Mouse (Mus musculus): ENCODE data around the gene Reep6. TPM values are rescaled to one million over a fixed set of nuclear protein-coding genes. Genes with fewer than 3 reads are reported as not detected.

Gene Reep6
- polyA plus RNA-seq, 1 experiment from 2014 or later = 132 TPM

DNA sequence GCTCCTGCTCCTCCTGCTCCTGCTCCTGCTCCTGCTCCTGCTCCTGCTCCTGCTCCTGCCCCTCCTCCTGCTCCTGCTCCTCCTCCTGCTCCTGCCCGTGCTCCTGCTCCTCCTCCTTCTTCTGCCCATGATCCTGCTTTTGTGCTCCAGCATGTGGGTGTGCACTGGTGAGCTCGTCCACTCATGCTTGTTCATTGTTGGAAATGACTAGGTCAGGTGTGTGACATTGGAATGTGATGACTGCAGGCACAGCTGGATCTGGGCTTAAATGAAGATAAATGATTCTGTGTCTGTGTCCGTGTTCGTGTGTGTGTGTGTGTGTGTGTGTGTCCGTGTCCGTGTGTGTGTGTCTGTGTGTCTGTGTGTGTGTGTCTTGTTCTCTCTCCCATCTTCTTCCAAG is 38.6 kb downstream of the Reep6 start:
- Histone ChIP-seq H3K4me3 (replicated peaks) (no peak overlapping the region), H3K9ac (no peak overlapping the region), H3K4me1 (replicated peaks) (peaks cover 7% of the 10 kb centered on the region; the same call in 1 of the 2 replicates), H3K9me3 (no peaks in the 10 kb centered on the region), H3K36me3 (no peaks in the 10 kb centered on the region), H3K27me3 (replicated peaks) (peaks cover 18% of the 10 kb centered on the region; the same call in 1 of the 2 replicates), H3K4me2 (replicated peaks) (no peak overlapping the region), H3K27ac (no peak overlapping the region)
- WGBS = 81% methylated on average over 6 of the region's 6 CpGs
- no peak for ATAC-seq

DNA sequence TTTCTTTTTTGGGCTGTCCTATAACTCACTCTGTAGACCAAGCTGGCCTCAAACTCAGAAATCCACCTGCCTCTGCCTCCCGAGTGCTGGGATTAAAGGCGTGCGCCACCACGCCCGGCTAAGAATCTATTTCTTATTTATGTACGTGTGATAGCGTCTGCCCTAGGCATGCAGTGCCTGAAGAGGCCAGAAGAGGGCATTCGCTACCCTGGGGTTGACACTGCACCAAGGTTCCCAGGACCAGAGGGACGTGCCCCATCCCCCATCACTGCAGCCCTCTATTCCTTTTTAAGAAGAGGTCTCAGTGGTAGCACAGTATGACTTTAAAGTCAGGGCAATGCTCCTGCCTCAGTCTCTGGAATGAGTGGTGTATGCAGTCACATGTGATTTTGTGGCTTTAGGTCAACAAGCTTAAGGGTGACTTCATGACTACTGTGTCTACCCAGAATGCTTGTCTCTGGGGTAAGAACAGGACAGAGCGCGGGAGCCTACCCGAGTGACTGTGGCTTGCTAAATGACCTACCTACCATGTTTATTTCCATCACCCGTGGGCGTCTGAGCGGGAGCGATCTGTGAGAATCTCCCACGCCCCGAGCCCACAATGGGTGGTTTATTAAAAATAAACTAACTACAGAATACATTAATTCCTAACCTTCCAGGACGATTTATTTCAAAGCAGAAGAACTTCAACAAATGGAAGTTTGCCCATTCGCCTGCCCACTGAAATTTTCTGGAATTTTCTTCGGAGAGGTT is 40.4 kb downstream of the Reep6 start:
- ATAC-seq = no peak
- WGBS = 80% methylated on average over 21 of the region's 21 CpGs
- peaks cover 7% of the 10 kb centered on the region; the same call in 1 of the 2 replicates for H3K4me1 ChIP-seq (replicated peaks)

DNA sequence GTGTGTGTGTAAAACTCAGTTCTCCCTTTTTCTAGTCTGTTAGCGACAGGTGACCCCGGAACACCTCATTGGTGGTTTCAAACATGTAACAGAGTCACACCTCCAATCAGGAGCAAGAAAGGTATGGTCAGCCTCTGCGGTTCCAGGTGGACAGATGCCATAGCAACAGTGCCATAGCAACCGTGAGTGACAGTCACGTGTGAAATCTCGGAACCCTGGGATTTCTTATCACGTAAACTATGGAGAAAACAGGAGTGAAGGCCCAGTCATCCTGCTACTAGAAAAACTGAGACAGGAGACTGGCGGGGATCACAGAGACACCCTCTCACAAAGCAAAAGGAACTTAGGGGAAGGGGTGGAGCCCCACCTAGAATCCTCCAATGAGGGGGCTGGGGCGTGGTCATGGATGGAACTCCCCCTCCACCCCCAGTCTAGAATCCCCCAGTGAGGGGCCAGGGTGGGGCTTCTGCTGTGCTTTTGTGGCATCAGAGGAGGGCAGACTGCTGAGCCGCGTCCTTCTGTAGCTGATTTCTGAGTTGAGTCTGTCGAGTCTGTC is 41.7 kb downstream of the Reep6 start:
- H3K27me3 ChIP-seq (replicated peaks) = no peaks in the 10 kb centered on the region
- WGBS = 7% methylated on average over 12 of the region's 12 CpGs
- no peaks in the 10 kb centered on the region for H3K36me3 ChIP-seq
- H3K4me2 ChIP-seq (replicated peaks) = peak overlapping the region; percentile 42
- no peaks in the 10 kb centered on the region for H3K9me3 ChIP-seq
- ATAC-seq = peak; percentile 53
- H3K9ac ChIP-seq = no peak overlapping the region
- H3K4me3 ChIP-seq (replicated peaks) = peak overlapping the region; percentile 10; the same call in 1 of the 2 replicates
- H3K27ac ChIP-seq = no peak overlapping the region
- peaks cover 7% of the 10 kb centered on the region; the same call in 1 of the 2 replicates for H3K4me1 ChIP-seq (replicated peaks)

More for the DNA sequence above, 40.4 kb downstream of the Reep6 start:
- Histone ChIP-seq H3K4me3 (replicated peaks) (no peak overlapping the region), H3K27ac (no peak overlapping the region), H3K9me3 (no peaks in the 10 kb centered on the region), H3K4me2 (replicated peaks) (no peak overlapping the region), H3K27me3 (replicated peaks) (peaks cover 4% of the 10 kb centered on the region; the same call in 1 of the 2 replicates), H3K36me3 (no peaks in the 10 kb centered on the region), H3K9ac (no peak overlapping the region)

DNA sequence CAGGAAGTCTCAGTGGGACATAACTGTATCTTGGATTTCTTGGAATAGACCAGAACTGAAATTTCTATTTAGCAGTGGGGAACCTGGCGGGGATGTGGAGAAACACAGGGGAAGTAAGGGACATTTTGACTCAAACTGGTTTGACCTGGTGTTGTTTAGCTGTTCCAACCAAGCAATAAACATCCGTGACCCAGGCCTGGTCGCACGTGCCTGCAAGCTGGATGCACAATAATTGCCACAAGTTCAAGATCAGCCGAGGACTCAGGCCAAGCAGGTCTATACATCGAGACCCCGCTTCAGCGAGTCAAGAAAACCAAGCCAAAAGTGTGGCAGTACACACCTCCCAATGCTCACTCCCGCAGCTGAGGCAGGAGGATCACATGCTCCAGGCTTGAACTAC is 42.2 kb downstream of the Reep6 start:
- Histone ChIP-seq H3K4me1 (replicated peaks) (peaks cover 7% of the 10 kb centered on the region; the same call in 1 of the 2 replicates), H3K9ac (0 out of 2 replicates have a peak overlapping the region, but pooled peaks have one; percentile 4), H3K4me2 (replicated peaks) (peak overlapping the region; percentile 42; the same call in 1 of the 2 replicates), H3K4me3 (replicated peaks) (no peak overlapping the region), H3K27ac (no peak overlapping the region), H3K36me3 (no peaks in the 10 kb centered on the region), H3K27me3 (replicated peaks) (no peaks in the 10 kb centered on the region), H3K9me3 (no peaks in the 10 kb centered on the region)
- no peak for ATAC-seq
- WGBS = 51% methylated on average over 9 of the region's 9 CpGs

DNA sequence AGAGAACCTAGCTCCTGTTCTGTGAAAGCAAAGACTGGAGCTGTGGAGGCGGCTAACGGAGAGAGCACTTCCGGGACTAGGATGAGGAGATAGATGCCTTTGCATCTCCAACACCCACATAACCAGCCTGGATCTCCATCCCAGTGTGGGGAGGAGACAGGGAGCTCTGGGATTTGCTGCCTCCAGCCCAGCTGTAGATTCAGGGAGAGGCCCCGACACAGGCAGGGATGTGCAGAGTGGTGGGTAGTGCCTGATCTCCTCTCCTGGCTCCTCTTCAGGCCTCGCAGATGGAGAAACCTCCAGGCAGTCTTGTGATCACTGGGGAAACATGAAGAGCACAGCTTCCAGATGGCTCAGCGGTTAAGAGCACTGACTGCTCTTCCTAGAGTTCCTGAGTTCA is 43.0 kb downstream of the Reep6 start:
- WGBS = 83% methylated on average over 6 of the region's 6 CpGs
- Histone ChIP-seq H3K36me3 (no peaks in the 10 kb centered on the region), H3K4me2 (replicated peaks) (no peak overlapping the region), H3K9me3 (no peaks in the 10 kb centered on the region), H3K27me3 (replicated peaks) (no peaks in the 10 kb centered on the region), H3K27ac (no peak overlapping the region), H3K4me1 (replicated peaks) (peaks cover 7% of the 10 kb centered on the region; the same call in 1 of the 2 replicates), H3K9ac (no peak overlapping the region), H3K4me3 (replicated peaks) (no peak overlapping the region)
- ATAC-seq = no peak

DNA sequence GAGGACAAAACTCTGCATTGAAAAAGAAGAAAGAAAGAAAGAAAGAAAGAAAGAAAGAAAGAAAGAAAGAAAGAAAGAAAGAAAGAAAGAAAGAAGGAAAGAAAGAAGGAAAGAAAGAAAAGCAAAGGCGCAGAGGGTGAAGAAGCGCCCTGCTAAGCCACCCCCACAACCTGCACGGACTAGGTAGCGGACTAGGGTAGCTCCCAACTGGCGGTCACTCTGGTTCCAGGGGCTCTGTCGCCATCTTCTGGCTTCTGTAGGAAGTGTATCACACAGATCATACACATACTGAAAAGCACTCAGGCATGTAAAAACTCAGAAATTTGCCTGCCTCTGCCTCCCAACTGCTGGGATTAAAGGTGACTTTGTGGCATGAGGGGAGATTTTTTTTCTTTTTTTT is 44.3 kb downstream of the Reep6 start:
- no peak overlapping the region for H3K9ac ChIP-seq
- H3K9me3 ChIP-seq = no peaks in the 10 kb centered on the region
- peaks cover 7% of the 10 kb centered on the region; the same call in 1 of the 2 replicates for H3K4me1 ChIP-seq (replicated peaks)
- H3K27ac ChIP-seq = no peak overlapping the region
- no peak overlapping the region for H3K4me3 ChIP-seq (replicated peaks)
- H3K4me2 ChIP-seq (replicated peaks) = no peak overlapping the region
- WGBS = 29% methylated on average over 6 of the region's 6 CpGs
- no peaks in the 10 kb centered on the region for H3K27me3 ChIP-seq (replicated peaks)
- 0 out of 2 replicates have a peak, but pooled peaks have one; percentile 41 for ATAC-seq
- H3K36me3 ChIP-seq = no peaks in the 10 kb centered on the region

DNA sequence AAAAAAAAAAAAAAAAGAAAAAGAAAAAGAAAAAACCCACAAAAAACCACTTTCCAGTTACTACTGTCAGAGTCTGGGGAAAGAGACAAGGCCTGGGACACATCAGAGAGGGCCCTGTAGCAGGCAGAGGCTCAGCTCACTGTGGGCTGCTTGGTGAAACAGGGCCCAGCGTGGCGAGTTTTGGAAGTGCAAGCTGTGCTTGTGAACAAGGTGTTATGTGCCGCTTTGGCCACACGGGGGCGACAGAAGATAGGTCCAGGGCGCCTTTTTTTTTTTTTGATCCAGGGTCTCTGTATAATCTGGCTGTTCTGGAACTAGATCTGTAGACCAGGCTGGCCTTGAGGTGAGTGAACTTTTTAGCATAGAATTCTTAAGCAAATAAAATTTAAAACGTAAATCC is 46.4 kb downstream of the Reep6 start:
- no peaks in the 10 kb centered on the region for H3K9me3 ChIP-seq
- H3K4me3 ChIP-seq (replicated peaks) = no peak overlapping the region
- no peaks in the 10 kb centered on the region for H3K27me3 ChIP-seq (replicated peaks)
- H3K4me1 ChIP-seq (replicated peaks) = peaks cover 9% of the 10 kb centered on the region; the same call in 1 of the 2 replicates
- no peak overlapping the region for H3K9ac ChIP-seq
- no peak for ATAC-seq
- 3% methylated on average over 7 of the region's 7 CpGs for WGBS
- H3K27ac ChIP-seq = no peak overlapping the region
- H3K36me3 ChIP-seq = peaks cover 7% of the 10 kb centered on the region
- H3K4me2 ChIP-seq (replicated peaks) = no peak overlapping the region

DNA sequence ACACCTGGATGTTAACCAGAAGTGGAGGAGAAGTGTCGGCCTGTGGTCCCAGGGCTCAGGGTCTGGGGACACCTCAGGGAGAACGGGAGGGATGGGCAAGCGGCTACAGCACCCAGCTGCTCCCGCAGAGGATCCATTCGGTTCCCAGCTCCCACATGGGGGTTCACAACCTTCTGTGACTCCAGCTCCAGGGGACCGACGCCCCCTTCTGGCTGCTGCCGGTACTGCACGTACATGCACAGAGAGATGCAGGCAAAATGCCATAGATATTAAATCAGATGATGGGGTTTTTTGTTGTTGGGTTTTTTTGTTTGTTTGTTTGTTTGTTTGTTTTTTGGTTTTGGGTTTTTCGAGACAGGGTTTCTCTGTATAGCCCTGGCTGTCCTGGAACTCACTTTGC is 48.0 kb downstream of the Reep6 start:
- peaks cover 20% of the 10 kb centered on the region for H3K36me3 ChIP-seq
- 48% methylated on average over 10 of the region's 10 CpGs for WGBS
- H3K4me1 ChIP-seq (replicated peaks) = 0 out of 2 replicates have a peak, but pooled peaks cover 3% of the 10 kb centered on the region
- no peaks in the 10 kb centered on the region for H3K9me3 ChIP-seq
- no peaks in the 10 kb centered on the region for H3K27me3 ChIP-seq (replicated peaks)
- no peak for ATAC-seq
- no peak overlapping the region for H3K4me2 ChIP-seq (replicated peaks)
- H3K4me3 ChIP-seq (replicated peaks) = no peak overlapping the region
- H3K27ac ChIP-seq = no peak overlapping the region
- no peak overlapping the region; the same call in 1 of the 2 replicates for H3K9ac ChIP-seq

DNA sequence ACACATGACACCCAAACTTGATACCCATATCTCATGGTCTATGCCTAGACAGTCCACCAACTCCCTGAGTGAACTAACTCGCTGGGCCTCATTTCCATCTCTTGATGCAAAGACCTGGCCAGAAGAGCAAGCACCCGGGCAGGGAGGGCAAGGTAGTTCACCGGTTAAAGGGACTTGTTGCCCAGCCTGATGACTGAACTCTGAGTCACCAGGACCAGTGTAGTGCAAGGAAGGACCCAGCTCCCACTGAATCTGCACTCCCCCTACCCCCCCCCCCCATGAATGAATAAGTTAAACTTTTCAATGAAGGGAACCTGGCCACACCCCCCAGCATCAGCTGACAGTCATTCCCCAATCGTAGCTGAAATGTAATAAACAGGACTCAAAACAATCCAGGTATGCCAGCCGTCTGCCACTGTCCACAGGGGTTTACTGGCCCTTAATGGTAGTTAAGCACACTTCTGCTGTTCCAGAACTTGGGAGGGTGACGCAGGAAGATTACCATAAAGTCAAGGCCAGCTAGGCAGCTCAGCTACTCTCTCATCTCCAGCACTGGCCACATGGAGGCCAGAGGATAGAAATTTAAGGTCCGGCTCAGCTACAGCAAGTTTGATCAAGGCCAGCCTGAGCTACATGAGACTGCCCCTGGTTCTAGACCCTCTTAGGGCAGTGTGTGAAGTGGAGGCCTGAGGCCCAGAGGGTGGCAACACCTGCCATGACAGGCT is 53.0 kb downstream of the Reep6 start:
- Histone ChIP-seq H3K4me2 (replicated peaks) (no peak overlapping the region), H3K36me3 (peaks cover 25% of the 10 kb centered on the region), H3K9ac (no peak overlapping the region), H3K9me3 (no peaks in the 10 kb centered on the region), H3K27me3 (replicated peaks) (no peaks in the 10 kb centered on the region), H3K4me1 (replicated peaks) (peaks cover 29% of the 10 kb centered on the region), H3K4me3 (replicated peaks) (no peak overlapping the region), H3K27ac (no peak overlapping the region)
- no peak for ATAC-seq
- WGBS = 84% methylated on average over 7 of the region's 7 CpGs

DNA sequence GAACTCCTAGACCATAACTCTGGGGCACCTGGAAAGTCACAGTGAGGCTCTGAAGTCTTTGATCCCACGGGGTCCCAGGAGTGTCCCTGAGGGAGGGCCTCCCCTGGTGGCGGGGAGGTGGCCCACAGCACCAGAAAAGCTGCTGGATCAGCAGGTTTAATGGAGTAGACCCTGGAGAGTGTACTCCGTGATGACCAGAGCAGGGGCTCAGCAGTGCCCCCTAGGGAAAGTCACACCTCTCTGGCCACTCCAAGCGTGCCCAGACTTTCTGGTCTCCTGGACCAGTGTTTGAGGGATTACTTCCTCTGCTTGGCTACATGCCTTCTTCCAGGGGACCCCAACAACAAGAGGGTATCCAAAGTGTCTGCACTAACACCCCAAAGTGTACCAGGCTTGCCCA is 53.7 kb downstream of the Reep6 start:
- Histone ChIP-seq H3K36me3 (peaks cover 25% of the 10 kb centered on the region), H3K9me3 (no peaks in the 10 kb centered on the region), H3K4me2 (replicated peaks) (no peak overlapping the region; the same call in 1 of the 2 replicates), H3K4me3 (replicated peaks) (no peak overlapping the region), H3K27ac (no peak overlapping the region), H3K4me1 (replicated peaks) (peaks cover 35% of the 10 kb centered on the region), H3K27me3 (replicated peaks) (no peaks in the 10 kb centered on the region), H3K9ac (no peak overlapping the region)
- WGBS = 63% methylated on average over 4 of the region's 4 CpGs
- no peak for ATAC-seq

DNA sequence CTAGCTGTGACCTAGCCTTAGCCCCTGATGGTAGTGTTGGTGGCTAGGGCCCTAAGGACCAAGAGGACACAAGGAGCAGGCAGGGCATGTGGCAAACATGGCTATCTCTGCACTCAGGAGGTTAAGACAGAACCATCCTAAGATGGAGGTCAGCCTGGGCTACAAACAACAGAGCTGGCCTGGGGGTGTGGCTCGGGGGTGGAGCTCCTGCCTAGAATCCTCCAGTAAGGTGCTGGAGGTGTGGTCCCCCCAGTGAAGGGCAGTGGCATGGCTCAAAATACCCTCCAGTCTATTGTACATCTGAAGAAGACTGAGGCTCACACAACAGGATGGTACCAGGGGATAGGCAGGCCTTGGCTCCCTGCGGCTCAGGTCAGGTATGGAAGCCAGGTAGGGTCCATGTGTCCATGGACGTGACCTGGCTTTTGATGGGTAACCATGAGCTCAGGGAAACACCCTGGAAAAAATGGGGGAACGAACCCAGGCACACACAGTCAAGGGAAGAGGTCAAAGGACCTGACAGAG is 54.4 kb downstream of the Reep6 start:
- no peak for ATAC-seq
- Histone ChIP-seq H3K4me2 (replicated peaks) (peak overlapping the region; percentile 85), H3K9ac (no peak overlapping the region), H3K27me3 (replicated peaks) (no peaks in the 10 kb centered on the region), H3K4me3 (replicated peaks) (no peak overlapping the region), H3K9me3 (no peaks in the 10 kb centered on the region), H3K36me3 (peaks cover 25% of the 10 kb centered on the region), H3K27ac (no peak overlapping the region), H3K4me1 (replicated peaks) (peaks cover 37% of the 10 kb centered on the region)
- 91% methylated on average over 4 of the region's 4 CpGs for WGBS

DNA sequence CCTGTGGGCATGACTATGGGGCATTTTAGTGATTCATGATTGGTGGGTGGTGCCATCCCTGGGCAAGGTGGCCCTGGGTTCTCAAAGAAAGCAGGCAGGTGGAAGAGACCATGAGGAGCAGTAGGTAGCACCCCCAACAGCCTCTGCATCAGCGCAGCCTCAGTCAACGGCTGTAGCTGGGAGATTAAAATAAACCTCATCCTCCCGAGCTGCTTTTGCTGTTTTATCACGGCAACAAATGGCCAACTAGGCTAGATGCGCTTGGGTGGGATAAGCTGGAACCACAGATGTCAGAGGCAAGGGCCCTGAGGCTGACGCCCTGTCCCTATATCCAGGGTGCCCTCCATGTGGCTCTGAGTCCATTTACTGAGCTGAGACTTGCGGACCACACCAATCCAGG is 55.0 kb downstream of the Reep6 start:
- no peaks in the 10 kb centered on the region for H3K9me3 ChIP-seq
- WGBS = 72% methylated on average over 7 of the region's 7 CpGs
- H3K4me1 ChIP-seq (replicated peaks) = peaks cover 37% of the 10 kb centered on the region
- no peaks in the 10 kb centered on the region for H3K27me3 ChIP-seq (replicated peaks)
- peak overlapping the region; percentile 85 for H3K4me2 ChIP-seq (replicated peaks)
- peaks cover 25% of the 10 kb centered on the region for H3K36me3 ChIP-seq
- no peak overlapping the region for H3K27ac ChIP-seq
- no peak for ATAC-seq
- H3K4me3 ChIP-seq (replicated peaks) = peak overlapping the region; percentile 89
- peak overlapping the region; percentile 88; the same call in 1 of the 2 replicates for H3K9ac ChIP-seq
